Mouse (Mus musculus): Measurements from ENCODE around the gene Fam193b. TPM values are rescaled to one million over a fixed set of nuclear protein-coding genes. Genes with fewer than 3 reads are reported as not detected.

The Fam193b gene
- polyA plus RNA-seq, 1 experiment from 2014 or later: 8.7 TPM

- H3K36me3 ChIP-seq (ENCODE audit: control insufficient read depth, insufficient read depth): peaks cover 5% of the 10 kb centered on the region
- no peak for ATAC-seq (ENCODE audit: low read depth)
- no peak overlapping the region for H3K9ac ChIP-seq (ENCODE audit: low read depth, low read length)
- H3K4me3 ChIP-seq (ENCODE audit: low read depth, low read length): no peak overlapping the region
- H3K9me3 ChIP-seq (replicated peaks; ENCODE audit: control insufficient read depth, low read length): no peaks in the 10 kb centered on the region
- no peaks in the 10 kb centered on the region for H3K4me1 ChIP-seq (ENCODE audit: control insufficient read depth, low read depth, low read length)
- 72% methylated on average over 8 of the region's 8 CpGs for WGBS (ENCODE audit: insufficient replicate concordance)
- H3K27me3 ChIP-seq (ENCODE audit: control insufficient read depth, insufficient read depth, low read depth, low read length): no peaks in the 10 kb centered on the region
- no peak overlapping the region for H3K27ac ChIP-seq (ENCODE audit: low read length)
- no peak overlapping the region for H3K4me2 ChIP-seq (ENCODE audit: low read depth, low read length)
Measured at GRCm38 (mm10) chr13:55502405-55502804, 68.5 kb downstream of the Fam193b start.

- no peak overlapping the region for H3K4me2 ChIP-seq (ENCODE audit: low read depth, low read length)
- peaks cover 2% of the 10 kb centered on the region for H3K36me3 ChIP-seq (ENCODE audit: control insufficient read depth, insufficient read depth)
- no peaks in the 10 kb centered on the region for H3K4me1 ChIP-seq (ENCODE audit: control insufficient read depth, low read depth, low read length)
- no peak overlapping the region for H3K27ac ChIP-seq (ENCODE audit: low read length)
- ATAC-seq (ENCODE audit: low read depth): no peak
- H3K9me3 ChIP-seq (replicated peaks; ENCODE audit: control insufficient read depth, low read length): no peaks in the 10 kb centered on the region
- no peak overlapping the region for H3K4me3 ChIP-seq (ENCODE audit: low read depth, low read length)
- peaks cover 2% of the 10 kb centered on the region; the same call in 1 of the 2 replicates for H3K27me3 ChIP-seq (ENCODE audit: control insufficient read depth, insufficient read depth, low read depth, low read length)
- no peak overlapping the region for H3K9ac ChIP-seq (ENCODE audit: low read depth, low read length)
- 64% methylated on average over 10 of the region's 10 CpGs for WGBS (ENCODE audit: insufficient replicate concordance)
Measured at GRCm38 (mm10) chr13:55500575-55500974, 70.3 kb downstream of the Fam193b start.

- Histone ChIP-seq H3K27ac (ENCODE audit: low read length) (no peak overlapping the region), H3K4me1 (ENCODE audit: control insufficient read depth, low read depth, low read length) (no peaks in the 10 kb centered on the region; the same call in 1 of the 2 replicates), H3K4me2 (ENCODE audit: low read depth, low read length) (no peak overlapping the region), H3K36me3 (ENCODE audit: control insufficient read depth, insufficient read depth) (no peaks in the 10 kb centered on the region; the same call in none of the 2 replicates), H3K9me3 (replicated peaks; ENCODE audit: control insufficient read depth, low read length) (no peaks in the 10 kb centered on the region), H3K4me3 (ENCODE audit: low read depth, low read length) (no peak overlapping the region), H3K9ac (ENCODE audit: low read depth, low read length) (no peak overlapping the region), H3K27me3 (ENCODE audit: control insufficient read depth, insufficient read depth, low read depth, low read length) (peaks cover 6% of the 10 kb centered on the region)
- ATAC-seq (ENCODE audit: low read depth): no peak
- WGBS (ENCODE audit: insufficient replicate concordance): 62% methylated on average over 11 of the region's 11 CpGs
Measured at GRCm38 (mm10) chr13:55498906-55499305, 72.0 kb downstream of the Fam193b start.

- H3K4me1 ChIP-seq (ENCODE audit: control insufficient read depth, low read depth, low read length): no peaks in the 10 kb centered on the region; the same call in 1 of the 2 replicates
- H3K27me3 ChIP-seq (ENCODE audit: control insufficient read depth, insufficient read depth, low read depth, low read length): peaks cover 14% of the 10 kb centered on the region
- no peaks in the 10 kb centered on the region for H3K9me3 ChIP-seq (replicated peaks; ENCODE audit: control insufficient read depth, low read length)
- no peak overlapping the region for H3K4me2 ChIP-seq (ENCODE audit: low read depth, low read length)
- no peaks in the 10 kb centered on the region for H3K36me3 ChIP-seq (ENCODE audit: control insufficient read depth, insufficient read depth)
- no peak for ATAC-seq (ENCODE audit: low read depth)
- WGBS (ENCODE audit: insufficient replicate concordance): 67% methylated on average over 6 of the region's 6 CpGs
- no peak overlapping the region for H3K4me3 ChIP-seq (ENCODE audit: low read depth, low read length)
- no peak overlapping the region for H3K27ac ChIP-seq (ENCODE audit: low read length)
- H3K9ac ChIP-seq (ENCODE audit: low read depth, low read length): no peak overlapping the region
Measured at GRCm38 (mm10) chr13:55496661-55497060, 74.3 kb downstream of the Fam193b start.

GRCm38 (mm10) chr13:55495702-55496101 is 75.2 kb downstream of the Fam193b start:
- Histone ChIP-seq H3K27me3 (ENCODE audit: control insufficient read depth, insufficient read depth, low read depth, low read length) (peaks cover 14% of the 10 kb centered on the region), H3K36me3 (ENCODE audit: control insufficient read depth, insufficient read depth) (no peaks in the 10 kb centered on the region), H3K4me1 (ENCODE audit: control insufficient read depth, low read depth, low read length) (no peaks in the 10 kb centered on the region; the same call in 1 of the 2 replicates), H3K9ac (ENCODE audit: low read depth, low read length) (no peak overlapping the region), H3K4me2 (ENCODE audit: low read depth, low read length) (no peak overlapping the region), H3K9me3 (replicated peaks; ENCODE audit: control insufficient read depth, low read length) (no peaks in the 10 kb centered on the region), H3K4me3 (ENCODE audit: low read depth, low read length) (no peak overlapping the region), H3K27ac (ENCODE audit: low read length) (no peak overlapping the region)
- no peak for ATAC-seq (ENCODE audit: low read depth)
- WGBS (ENCODE audit: insufficient replicate concordance): 59% methylated on average over 4 of the region's 4 CpGs

- ATAC-seq (ENCODE audit: low read depth): 0 out of 2 replicates have a peak, but pooled peaks have one; percentile 32
- Histone ChIP-seq H3K4me2 (ENCODE audit: low read depth, low read length) (no peak overlapping the region), H3K27me3 (ENCODE audit: control insufficient read depth, insufficient read depth, low read depth, low read length) (peaks cover 14% of the 10 kb centered on the region)
Measured at GRCm38 (mm10) chr13:55494883-55495621, 75.9 kb downstream of the Fam193b start.

GRCm38 (mm10) chr13:55494257-55494656 is 76.7 kb downstream of the Fam193b start:
- 20% methylated on average over 2 of the region's 2 CpGs for WGBS (ENCODE audit: insufficient replicate concordance)
- Histone ChIP-seq H3K9ac (ENCODE audit: low read depth, low read length) (no peak overlapping the region), H3K4me3 (ENCODE audit: low read depth, low read length) (no peak overlapping the region), H3K4me2 (ENCODE audit: low read depth, low read length) (no peak overlapping the region), H3K36me3 (ENCODE audit: control insufficient read depth, insufficient read depth) (no peaks in the 10 kb centered on the region), H3K4me1 (ENCODE audit: control insufficient read depth, low read depth, low read length) (no peaks in the 10 kb centered on the region; the same call in 1 of the 2 replicates), H3K27me3 (ENCODE audit: control insufficient read depth, insufficient read depth, low read depth, low read length) (peaks cover 19% of the 10 kb centered on the region), H3K27ac (ENCODE audit: low read length) (no peak overlapping the region), H3K9me3 (replicated peaks; ENCODE audit: control insufficient read depth, low read length) (no peaks in the 10 kb centered on the region)
- ATAC-seq (ENCODE audit: low read depth): no peak

More at GRCm38 (mm10) chr13:55494883-55495621, 75.9 kb downstream of the Fam193b start:
- H3K9ac ChIP-seq (ENCODE audit: low read depth, low read length): no peak overlapping the region
- no peaks in the 10 kb centered on the region for H3K36me3 ChIP-seq (ENCODE audit: control insufficient read depth, insufficient read depth)
- H3K4me1 ChIP-seq (ENCODE audit: control insufficient read depth, low read depth, low read length): no peaks in the 10 kb centered on the region; the same call in 1 of the 2 replicates
- no peaks in the 10 kb centered on the region for H3K9me3 ChIP-seq (replicated peaks; ENCODE audit: control insufficient read depth, low read length)
- WGBS (ENCODE audit: insufficient replicate concordance): 13% methylated on average over 18 of the region's 18 CpGs
- H3K27ac ChIP-seq (ENCODE audit: low read length): no peak overlapping the region
- H3K4me3 ChIP-seq (ENCODE audit: low read depth, low read length): no peak overlapping the region

Small RNA genes within 50 kb of the gene (microRNA-seq; reads per million reads assigned to microRNA genes)
- gene Mir6945: 1.7 reads per million

Other genes with a start within 250 kb of the Fam193b start
- 42.2 and 50.1 TPM in 2 replicates for gene Rab24, start 249.2 kb downstream of the Fam193b start, polyA plus RNA-seq (2015; fragmentation: Nextera tagmentation; extraction: Ambion mirVana)
- 24.0 and 28.7 TPM in 2 replicates for gene Mxd3, start 241.3 kb downstream of the Fam193b start, polyA plus RNA-seq (2015; fragmentation: Nextera tagmentation; extraction: Ambion mirVana)
- 53.3 and 55.5 TPM in 2 replicates for gene Lman2, start 208.3 kb downstream of the Fam193b start, polyA plus RNA-seq (2015; fragmentation: Nextera tagmentation; extraction: Ambion mirVana)
- gene Rgs14, start 201.4 kb downstream of the Fam193b start, polyA plus RNA-seq (2015; fragmentation: Nextera tagmentation; extraction: Ambion mirVana): 2.8 and 3.2 TPM in 2 replicates
- 0.15 TPM in 1 of 2 replicates, not detected in the other for gene Slc34a1, start 172.9 kb downstream of the Fam193b start, polyA plus RNA-seq (2015; fragmentation: Nextera tagmentation; extraction: Ambion mirVana)
- not detected in 2 replicates for gene Pfn3, start 155.9 kb downstream of the Fam193b start, polyA plus RNA-seq (2015; fragmentation: Nextera tagmentation; extraction: Ambion mirVana)
- gene F12, start 144.3 kb downstream of the Fam193b start, polyA plus RNA-seq (2015; fragmentation: Nextera tagmentation; extraction: Ambion mirVana): 147 and 184 TPM in 2 replicates
- 10.4 and 12.1 TPM in 2 replicates for gene Grk6, start 126.0 kb downstream of the Fam193b start, polyA plus RNA-seq (2015; fragmentation: Nextera tagmentation; extraction: Ambion mirVana)
- gene Prr7, start 106.9 kb downstream of the Fam193b start, polyA plus RNA-seq (2015; fragmentation: Nextera tagmentation; extraction: Ambion mirVana): not detected in 2 replicates
- gene Dbn1, start 83.0 kb downstream of the Fam193b start, polyA plus RNA-seq (2015; fragmentation: Nextera tagmentation; extraction: Ambion mirVana): 6.1 and 7.7 TPM in 2 replicates
- 24.4 and 27.9 TPM in 2 replicates for gene Pdlim7, start 57.4 kb downstream of the Fam193b start, polyA plus RNA-seq (2015; fragmentation: Nextera tagmentation; extraction: Ambion mirVana)
- gene Dok3, start 41.8 kb downstream of the Fam193b start, polyA plus RNA-seq (2015; fragmentation: Nextera tagmentation; extraction: Ambion mirVana): 9.3 and 10.9 TPM in 2 replicates
- gene Ddx41, start 34.5 kb downstream of the Fam193b start, polyA plus RNA-seq (2015; fragmentation: Nextera tagmentation; extraction: Ambion mirVana): 20.9 and 22.0 TPM in 2 replicates
- gene Tmed9, start 2.6 kb upstream of the Fam193b start, polyA plus RNA-seq (2015; fragmentation: Nextera tagmentation; extraction: Ambion mirVana): 55.7 and 63.6 TPM in 2 replicates
- gene B4galt7, start 28.8 kb upstream of the Fam193b start, polyA plus RNA-seq (2015; fragmentation: Nextera tagmentation; extraction: Ambion mirVana): 5.7 and 6.5 TPM in 2 replicates
- gene Caml, start 51.9 kb upstream of the Fam193b start, polyA plus RNA-seq (2015; fragmentation: Nextera tagmentation; extraction: Ambion mirVana): 13.0 and 13.3 TPM in 2 replicates
- 14.3 TPM in 2 replicates for gene Ddx46, start 63.9 kb upstream of the Fam193b start, polyA plus RNA-seq (2015; fragmentation: Nextera tagmentation; extraction: Ambion mirVana)
- gene B230219D22Rik, start 122.0 kb upstream of the Fam193b start, polyA plus RNA-seq (2015; fragmentation: Nextera tagmentation; extraction: Ambion mirVana): 10.8 and 11.2 TPM in 2 replicates
- 30.3 and 31.2 TPM in 2 replicates for gene Txndc15, start 143.5 kb upstream of the Fam193b start, polyA plus RNA-seq (2015; fragmentation: Nextera tagmentation; extraction: Ambion mirVana)
- gene Pcbd2, start 156.2 kb upstream of the Fam193b start, polyA plus RNA-seq (2015; fragmentation: Nextera tagmentation; extraction: Ambion mirVana): 30.6 and 32.5 TPM in 2 replicates
- 0.07 TPM in 1 of 2 replicates, not detected in the other for gene Catsper3, start 213.4 kb upstream of the Fam193b start, polyA plus RNA-seq (2015; fragmentation: Nextera tagmentation; extraction: Ambion mirVana)